Mouse (Mus musculus) CH12.LX (cell line): ENCODE results near the gene Pgf. TPM values are rescaled to one million over a fixed set of nuclear protein-coding genes. Genes with fewer than 3 reads are reported as not detected.

ENCODE experiments used
- DNase-seq: peaks from one replicate; pipeline ENCODE4 v3.0.0-alpha.2; 2013; ENCODE audit errors: extremely low read depth
- H3K27ac ChIP-seq: 2 replicates; pipeline ENCODE4 v1.5.1; 2012; ENCODE audit warnings: low read depth, mild to moderate bottlenecking, control low read depth, moderate library complexity; ENCODE audit not compliant: insufficient read depth
- H3K27me3 ChIP-seq: replicated peaks from 2 replicates; pipeline ENCODE3; 2012; ENCODE audit warnings: inconsistent platforms
- H3K36me3 ChIP-seq, 2 experiments: replicated peaks in 1 of 2; 2 replicates each; pipeline versions ENCODE3 to v1.6.1; 2012; ENCODE audit warnings: inconsistent platforms in 1 of 2, low read length in 1 of 2, mild to moderate bottlenecking in 1 of 2, mixed read lengths in 1 of 2, moderate library complexity in 1 of 2; ENCODE audit not compliant: control insufficient read depth in 1 of 2, insufficient read depth in 1 of 2
- H3K4me1 ChIP-seq, 2 experiments: 2 replicates each; pipeline ENCODE4 v1.6.1; 2012; ENCODE audit warnings: inconsistent platforms in 1 of 2, moderate library complexity in 1 of 2; ENCODE audit not compliant: insufficient read depth in 2 of 2, control insufficient read depth in 1 of 2
- H3K4me2 ChIP-seq: 2 replicates; pipeline ENCODE4 v1.6.1; 2012; ENCODE audit warnings: low read depth, mild to moderate bottlenecking, control low read depth; ENCODE audit not compliant: poor library complexity, insufficient read depth, severe bottlenecking
- H3K4me3 ChIP-seq, 3 experiments: fragments of 150-350 bp in 1 of 3; sonication (generic) in 1 of 3; replicated peaks in 1 of 3; 2 replicates each; pipeline versions ENCODE3 to v1.5.1; 2011 to 2012; ENCODE audit warnings: low read depth in 2 of 3, low read length in 2 of 3, mild to moderate bottlenecking in 2 of 3, moderate library complexity in 2 of 3, control low read depth in 1 of 3, improper control_type of control experiment in 1 of 3, inconsistent platforms in 1 of 3, mixed read lengths in 1 of 3; ENCODE audit not compliant: poor library complexity in 1 of 3
- H3K79me2 ChIP-seq: replicated peaks from 2 replicates; pipeline ENCODE4 v1.6.1; 2012; ENCODE audit warnings: mild to moderate bottlenecking, moderate library complexity; ENCODE audit not compliant: control insufficient read depth, poor library complexity, insufficient read depth, severe bottlenecking; ENCODE audit errors: extremely low read depth
- H3K9ac ChIP-seq: 2 replicates; pipeline ENCODE4 v1.6.1; 2012; ENCODE audit warnings: low read depth, mild to moderate bottlenecking, control low read depth, moderate library complexity; ENCODE audit not compliant: insufficient read depth
- H3K9me3 ChIP-seq: replicated peaks from 2 replicates; pipeline ENCODE3; 2012; ENCODE audit warnings: low read length, inconsistent platforms, mixed read lengths
- BHLHE40 ChIP-seq: IDR thresholded peaks from 2 replicates; pipeline ENCODE4 v1.6.1; 2011; ENCODE audit warnings: mild to moderate bottlenecking, low read depth, low read length, improper control_type of control experiment
- CHD1 ChIP-seq: IDR thresholded peaks from 2 replicates; pipeline ENCODE4 v1.6.1; 2012; ENCODE audit warnings: low read depth, low read length, improper control_type of control experiment, inconsistent platforms
- CHD2 ChIP-seq: IDR thresholded peaks from 2 replicates; pipeline ENCODE4 v1.6.1; 2011; ENCODE audit warnings: low read length, improper control_type of control experiment
- E2F4 ChIP-seq: IDR thresholded peaks from 2 replicates; pipeline ENCODE4 v1.6.1; 2011; ENCODE audit warnings: low read depth, low read length, improper control_type of control experiment; ENCODE audit not compliant: insufficient replicate concordance
- EP300 ChIP-seq: IDR thresholded peaks from 2 replicates; pipeline ENCODE4 v1.6.1; 2011; ENCODE audit warnings: low read length, improper control_type of control experiment
- ETS1 ChIP-seq: conservative IDR thresholded peaks from 2 replicates; pipeline ENCODE4 v1.6.1; 2012; ENCODE audit warnings: low read depth, mild to moderate bottlenecking, inconsistent platforms, low read length, improper control_type of control experiment, moderate library complexity
- GABPA ChIP-seq: IDR thresholded peaks from 2 replicates; pipeline ENCODE4 v1.6.1; 2012; ENCODE audit warnings: low read depth, low read length, improper control_type of control experiment, inconsistent platforms; ENCODE audit not compliant: insufficient replicate concordance
- HCFC1 ChIP-seq: IDR thresholded peaks from 2 replicates; pipeline ENCODE4 v1.6.1; 2012; ENCODE audit warnings: low read depth, mild to moderate bottlenecking, inconsistent platforms, low read length, improper control_type of control experiment
- MAX ChIP-seq: IDR thresholded peaks from 2 replicates; pipeline ENCODE4 v1.6.1; 2011; ENCODE audit warnings: low read length, improper control_type of control experiment
- MAZ ChIP-seq: IDR thresholded peaks from 2 replicates; pipeline ENCODE4 v1.6.1; 2012; ENCODE audit warnings: low read depth, mild to moderate bottlenecking, inconsistent platforms, low read length, improper control_type of control experiment, moderate library complexity
- MYC ChIP-seq: IDR thresholded peaks from 2 replicates; pipeline ENCODE4 v1.6.1; 2011; ENCODE audit warnings: low read depth, mild to moderate bottlenecking, improper control_type of control experiment, low read length
- NRF1 ChIP-seq: IDR thresholded peaks from 2 replicates; pipeline ENCODE4 v1.6.1; 2014; ENCODE audit warnings: low read depth, mild to moderate bottlenecking, inconsistent platforms, low read length, improper control_type of control experiment, moderate library complexity
- PAX5 ChIP-seq: IDR thresholded peaks from 2 replicates; pipeline ENCODE4 v1.6.1; 2012; ENCODE audit warnings: low read length, inconsistent platforms, mixed read lengths
- POLR2AphosphoS2 ChIP-seq: IDR thresholded peaks from 2 replicates; pipeline ENCODE4 v1.6.1; 2011; ENCODE audit warnings: low read depth, low read length, improper control_type of control experiment
- RAD21 ChIP-seq: IDR thresholded peaks from 2 replicates; pipeline ENCODE4 v1.6.1; 2011; ENCODE audit warnings: low read depth, mild to moderate bottlenecking, low read length, improper control_type of control experiment, moderate library complexity
- RCOR1 ChIP-seq: conservative IDR thresholded peaks from 2 replicates; pipeline ENCODE4 v1.6.1; 2012; ENCODE audit warnings: low read depth, mild to moderate bottlenecking, inconsistent platforms, low read length, improper control_type of control experiment
- SIN3A ChIP-seq: IDR thresholded peaks from 2 replicates; pipeline ENCODE4 v1.6.1; 2012; ENCODE audit warnings: low read length, improper control_type of control experiment, inconsistent platforms
- SMC3 ChIP-seq: IDR thresholded peaks from 2 replicates; pipeline ENCODE4 v1.6.1; 2011; ENCODE audit warnings: low read depth, low read length, improper control_type of control experiment
- TBP ChIP-seq: conservative IDR thresholded peaks from 2 replicates; pipeline ENCODE4 v1.6.1; 2011; ENCODE audit warnings: low read depth, low read length, improper control_type of control experiment
- TCF12 ChIP-seq: IDR thresholded peaks from 2 replicates; pipeline ENCODE4 v1.6.1; 2014; ENCODE audit warnings: low read depth, mild to moderate bottlenecking, inconsistent platforms, low read length, improper control_type of control experiment
- USF1 ChIP-seq: IDR thresholded peaks from 2 replicates; pipeline ENCODE4 v1.6.1; 2014; ENCODE audit warnings: low read depth, mild to moderate bottlenecking, inconsistent platforms, low read length, improper control_type of control experiment
- USF2 ChIP-seq: conservative IDR thresholded peaks from 2 replicates; pipeline ENCODE4 v1.6.1; 2011; ENCODE audit warnings: low read depth, low read length, improper control_type of control experiment
- ZC3H11A ChIP-seq: IDR thresholded peaks from 2 replicates; pipeline ENCODE4 v1.6.1; 2012; ENCODE audit warnings: low read depth, mild to moderate bottlenecking, inconsistent platforms, low read length, improper control_type of control experiment
- ZKSCAN1 ChIP-seq: IDR thresholded peaks from 2 replicates; pipeline ENCODE4 v1.6.1; 2012; ENCODE audit warnings: low read depth, inconsistent platforms, low read length, improper control_type of control experiment, borderline replicate concordance
- ZNF384 ChIP-seq: IDR thresholded peaks from 2 replicates; pipeline ENCODE4 v1.6.1; 2012; ENCODE audit warnings: low read depth, low read length, improper control_type of control experiment, inconsistent platforms
- dilution Hi-C: fragments of 300-500 bp; cut with MboI; formaldehyde crosslinking; loops from 2 replicates; pipeline ENCODE4 v1.14.3; 2020; ENCODE audit warnings: low sequenced_read_pairs; ENCODE audit not compliant: extremely low pct_unique_long_range_greater_than_20kb, extremely low pct_ligation_motif_present
- in situ Hi-C: fragments of 300-500 bp; cut with MboI; formaldehyde crosslinking; loops from 3 replicates; pipeline ENCODE4 v1.14.3; 2019; ENCODE audit warnings: low sequenced_read_pairs, low pct_ligation_motif_present, low pct_unique_long_range_greater_than_20kb, mixed read lengths
- polyA plus RNA-seq: library from polyadenylated mRNA; unstranded; fragments of >175 nt; gene quantifications from 2 replicates; pipeline ENCODE4 v1.2.1, GENCODE M21; 2012; ENCODE audit warnings: low read depth; ENCODE audit not compliant: insufficient read length
- total RNA-seq, 2 experiments: library from RNA; depleted of rRNA; stranded (reverse); fragments of 300-350 nt in 1 of 2; fragments of >200 nt in 1 of 2; gene quantifications; 2 replicates each; pipeline ENCODE4 v1.2.3; 2012 to 2014

The Pgf gene
- total and polyA plus RNA-seq, 3 experiments = 0.34 to 0.73 (median 0.64) TPM

DNA sequence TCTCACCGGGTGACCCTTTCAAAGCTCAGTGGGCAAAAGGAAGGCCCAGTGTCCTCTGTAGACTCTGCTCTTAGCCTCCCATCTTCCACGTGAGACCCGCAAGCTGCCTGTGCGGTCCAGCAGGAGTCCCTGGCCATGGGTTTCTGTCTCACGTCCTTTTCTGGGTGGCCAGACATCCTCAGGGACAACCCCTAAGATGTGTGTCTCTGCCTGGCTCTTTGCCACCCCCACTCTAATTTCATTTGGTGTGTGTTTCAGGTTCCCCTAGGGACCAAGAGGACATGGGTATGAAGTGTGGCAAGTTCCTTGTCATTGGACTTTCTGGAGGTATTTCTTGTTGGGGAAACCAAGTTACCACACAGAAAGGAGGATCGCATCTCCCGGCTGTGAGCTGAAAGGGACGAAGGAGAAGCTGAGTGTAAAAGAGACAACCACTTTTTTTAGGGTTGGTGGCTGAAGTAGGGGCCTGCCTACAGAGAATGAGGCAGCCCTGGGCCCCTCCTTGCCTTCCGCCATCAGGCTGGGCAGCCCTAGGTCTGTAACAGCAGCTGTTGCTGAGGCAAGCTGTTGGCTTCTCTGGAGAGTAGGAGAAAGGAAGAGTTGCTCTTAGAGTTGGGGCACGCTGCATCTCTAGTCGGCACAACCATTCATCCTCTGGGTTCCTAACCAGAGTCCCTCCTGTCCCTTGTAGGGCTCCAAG is 16.5 kb upstream of the Pgf start:
- dilution Hi-C loops = no loop called here
- TF ChIP-seq RCOR1 (no peak), HCFC1 (no peak), E2F4 (no peak), CHD1 (no peak), EP300 (no peak), TCF12 (no peak), MAX (no peak), CHD2 (no peak), PAX5 (no peak), ETS1 (no peak), ZKSCAN1 (no peak), MAZ (no peak), USF1 (no peak), TBP (no peak), RAD21 (no peak), USF2 (no peak), SIN3A (no peak), BHLHE40 (no peak), GABPA (no peak), ZNF384 (no peak)
- TF ChIP-seq, all 38 proteins: peak for 0
- Histone ChIP-seq H3K4me3 (no peak overlapping the region), H3K9ac (no peak overlapping the region), H3K36me3 (no peaks in the 10 kb centered on the region), H3K9me3 (no peaks in the 10 kb centered on the region), H3K27ac (no peak overlapping the region), H3K27me3 (no peaks in the 10 kb centered on the region), H3K4me1 (peaks cover 10 to 27% of the 10 kb centered on the region in 2 experiments), H3K4me2 (no peak overlapping the region), H3K79me2 (no peaks in the 10 kb centered on the region)
- in situ Hi-C loops = no loop called here
- DNase-seq = no peak

DNA sequence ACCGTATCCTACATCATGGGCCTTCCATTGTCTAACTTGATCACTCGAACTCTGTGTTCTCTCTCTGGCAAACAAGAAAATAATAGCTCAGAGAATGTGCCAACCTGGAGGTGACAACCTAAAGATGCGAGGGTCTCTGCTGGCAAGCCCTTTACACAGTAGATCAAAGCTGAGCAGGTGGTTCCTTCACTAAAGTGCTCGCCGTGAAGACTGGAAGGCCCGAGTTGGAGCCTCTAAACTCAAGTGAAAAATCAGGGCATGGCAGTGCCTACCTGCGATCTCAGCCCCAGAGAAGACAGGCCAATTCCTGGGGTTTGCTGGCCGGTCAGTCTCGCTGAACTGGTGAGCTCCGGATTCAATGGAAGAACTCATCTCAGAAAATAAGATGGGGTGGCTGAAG is 15.6 kb upstream of the Pgf start:
- no peak for TF ChIP-seq TCF12
- TF ChIP-seq MYC = no peak
- TF ChIP-seq SMC3 = no peak
- no peak for TF ChIP-seq USF2
- no peak for TF ChIP-seq MAX
- no peak for TF ChIP-seq RCOR1
- TF ChIP-seq NRF1 = no peak
- no peak for TF ChIP-seq ZC3H11A
- no peak for TF ChIP-seq ETS1
- TF ChIP-seq EP300 = no peak
- no peak for TF ChIP-seq POLR2AphosphoS2
- TF ChIP-seq E2F4 = no peak
- TF ChIP-seq ZNF384 = no peak
- TF ChIP-seq CHD2 = no peak
- no peaks in the 10 kb centered on the region for H3K36me3 ChIP-seq
- no peaks in the 10 kb centered on the region for H3K79me2 ChIP-seq
- no peak overlapping the region for H3K4me3 ChIP-seq
- in situ Hi-C loops (no loop called here), dilution Hi-C loops (no loop called here)
- H3K27ac ChIP-seq = no peak overlapping the region
- H3K4me2 ChIP-seq = no peak overlapping the region
- no peaks in the 10 kb centered on the region for H3K9me3 ChIP-seq
- H3K9ac ChIP-seq = no peak overlapping the region
- no peaks in the 10 kb centered on the region for H3K27me3 ChIP-seq
- peaks cover 10 to 27% of the 10 kb centered on the region in 2 experiments for H3K4me1 ChIP-seq
- no peak for DNase-seq
